Mouse (Mus musculus) cortical plate, adult 2 months (tissue): ENCODE results near the gene Mlxipl.

Experiments used
- CTCF ChIP-seq: fragments of 200-500 bp; IDR thresholded peaks from 2 replicates; pipeline ENCODE4 v1.5.1; 2011; ENCODE audit warnings: mild to moderate bottlenecking, control low read depth, low read length; ENCODE audit not compliant: insufficient read depth; ENCODE audit errors: extremely low read depth
- POLR2A ChIP-seq: fragments of 200-500 bp; IDR thresholded peaks from 2 replicates; pipeline ENCODE4 v1.6.1; 2011; ENCODE audit warnings: mild to moderate bottlenecking, low read length, control low read depth; ENCODE audit not compliant: insufficient read depth; ENCODE audit errors: extremely low read depth

DNA sequence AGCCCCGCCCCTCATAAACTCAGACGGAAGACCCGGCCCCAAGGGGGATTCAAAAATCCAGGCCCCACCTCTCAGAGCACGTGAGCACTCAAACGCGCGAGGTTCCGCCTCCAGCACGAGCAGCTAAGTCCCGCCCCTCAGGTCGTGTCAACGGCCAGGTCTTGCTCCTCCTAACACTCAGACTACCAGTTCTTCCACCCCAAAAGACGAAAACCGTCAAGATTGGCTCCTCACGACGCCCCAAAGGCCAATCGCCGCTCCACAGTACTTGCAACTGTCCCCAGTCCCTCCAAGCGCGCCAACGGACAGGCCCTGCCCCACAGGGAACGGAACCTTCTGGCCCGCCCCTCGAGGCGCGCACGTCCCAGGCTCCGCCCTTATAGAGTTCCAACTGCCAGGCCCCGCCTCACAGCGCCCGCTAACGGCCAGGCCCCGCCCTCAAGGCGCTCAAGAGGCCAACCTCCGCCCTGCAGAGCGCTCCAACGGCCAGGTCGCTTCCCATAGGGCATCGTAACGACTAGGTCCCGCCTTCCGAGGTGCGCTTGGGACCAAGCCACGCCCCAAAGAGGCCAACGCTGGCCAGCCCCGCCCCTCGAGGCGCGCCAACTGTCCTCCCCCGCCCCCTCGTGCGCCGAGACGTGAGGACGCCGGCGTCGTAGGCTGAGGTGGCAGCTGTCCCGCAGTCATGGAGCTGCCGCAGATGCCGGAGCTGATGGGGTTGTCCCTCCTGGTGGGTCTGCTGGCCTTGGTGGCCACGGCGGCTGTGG lies 59.5 kb downstream of the Mlxipl start, which contains the start of gene Tbl2:
- no peak for TF ChIP-seq CTCF
- TF ChIP-seq POLR2A = peak; percentile 70
